Mouse (Mus musculus) gastrocnemius, postnatal 14 days (tissue): ENCODE results near the gene Ccdc117. TPM values are rescaled to one million over a fixed set of nuclear protein-coding genes. Genes with fewer than 3 reads are reported as not detected.
"Not testable (repeated sequence)": the region's sequence is repeated elsewhere in the genome, so short reads cannot be mapped to it uniquely, and the experiment has no call there.

Experiments used
- DNase-seq: peaks from one replicate; pipeline ENCODE4 v3.0.0; 2021; ENCODE audit warnings: mixed read lengths
- intact Hi-C: fragments of 180-260 bp; cut with DNase I; formaldehyde crosslinking; loops from one replicate; pipeline ENCODE4 v1.15.1; 2025; ENCODE audit warnings: low total_unique reads
- long read RNA-seq, 2 experiments: library from polyadenylated mRNA; stranded (forward); transcript quantifications; one replicate each; pipeline ENCODE4 v2.0.0; 2021
- total RNA-seq, 2 experiments: library from RNA; stranded (reverse); gene quantifications; 2 replicates each; pipeline ENCODE4 v1.2.3; 2021

Gene Ccdc117
- 10 to 100 TPM; 11.0 to 11.1 TPM for total RNA-seq
- long read RNA-seq, experiment 1, transcript Ccdc117-201 (5 exons, 3,372 nt) = major isoform, 27 of 29 reads
- long read RNA-seq, experiment 1, partial matches to known transcripts = 0 of 29 reads
- long read RNA-seq, experiment 1, other reads (novel, unspliced or antisense) = 2 of 29 reads
- long read RNA-seq, experiment 2, transcript Ccdc117-201 (5 exons, 3,372 nt) = major isoform, 20 of 20 reads
- long read RNA-seq, experiment 2, partial matches to known transcripts = 0 of 20 reads
- long read RNA-seq, experiment 2, other reads (novel, unspliced or antisense) = 0 of 20 reads

- intact Hi-C loops = no loop called here
These were observed at the start of gene Ccdc117 for GRCm38 (mm10) chr11:5541799-5542481. Gene Ccdc117, minus strand, starts transcription at chr11:5542187.

GRCm38 (mm10) chr11:5575046-5575445, 33.1 kb upstream of the Ccdc117 start:
- DNase-seq = no peak
- intact Hi-C loops = no loop called here

More at GRCm38 (mm10) chr11:5541799-5542481, at the start of gene Ccdc117:
- peak; percentile 92 for DNase-seq

GRCm38 (mm10) chr11:5573821-5574220, 31.8 kb upstream of the Ccdc117 start:
- no peak for DNase-seq
- intact Hi-C loops = no loop called here

GRCm38 (mm10) chr11:5571856-5572255, 29.9 kb upstream of the Ccdc117 start:
- intact Hi-C loops = no loop called here
- no peak for DNase-seq

- intact Hi-C loops = loop anchor here (10.0 kb wide), 1 partner anchor 55 kb away; no protein-coding TSS in a partner anchor
- DNase-seq = no peak
These were observed 27.5 kb upstream of the Ccdc117 start, which contains the start of gene Ankrd36 for GRCm38 (mm10) chr11:5569474-5569873. Gene Ankrd36, plus strand, starts transcription at chr11:5569684.

- intact Hi-C loops = loop anchor here (10.0 kb wide), 1 partner anchor 57 kb away; no protein-coding TSS in a partner anchor
- DNase-seq = no peak
These were observed 26.1 kb upstream of the Ccdc117 start for GRCm38 (mm10) chr11:5568082-5568481.

GRCm38 (mm10) chr11:5567654-5568053, 25.7 kb upstream of the Ccdc117 start:
- intact Hi-C loops = loop anchor here (10.0 kb wide), 1 partner anchor 57 kb away; no protein-coding TSS in a partner anchor
- no peak for DNase-seq

- no peak for DNase-seq
- intact Hi-C loops = loop anchor here (10.0 kb wide), 1 partner anchor 58 kb away; no protein-coding TSS in a partner anchor
These were observed 24.5 kb upstream of the Ccdc117 start for GRCm38 (mm10) chr11:5566506-5566905.

GRCm38 (mm10) chr11:5565596-5565995, 23.6 kb upstream of the Ccdc117 start:
- intact Hi-C loops = loop anchor here (10.0 kb wide), 1 partner anchor 59 kb away; no protein-coding TSS in a partner anchor

GRCm38 (mm10) chr11:5563898-5564297, 21.9 kb upstream of the Ccdc117 start:
- no peak for DNase-seq
- intact Hi-C loops = loop anchor here (10.0 kb wide), 1 partner anchor 61 kb away; no protein-coding TSS in a partner anchor

More at GRCm38 (mm10) chr11:5565596-5565995, 23.6 kb upstream of the Ccdc117 start:
- DNase-seq = no peak

GRCm38 (mm10) chr11:5562625-5563268, 20.8 kb upstream of the Ccdc117 start:
- intact Hi-C loops = loop anchor here (10.0 kb wide), 1 partner anchor 62 kb away; no protein-coding TSS in a partner anchor

GRCm38 (mm10) chr11:5560273-5560672, 18.3 kb upstream of the Ccdc117 start:
- intact Hi-C loops = loop anchor here (10.0 kb wide), 1 partner anchor 65 kb away; no protein-coding TSS in a partner anchor
- DNase-seq = no peak

More at GRCm38 (mm10) chr11:5562625-5563268, 20.8 kb upstream of the Ccdc117 start:
- no peak for DNase-seq

- DNase-seq = no peak
- intact Hi-C loops = no loop called here
These were observed 9.9 kb upstream of the Ccdc117 start for GRCm38 (mm10) chr11:5551931-5552330.

- intact Hi-C loops = no loop called here
- DNase-seq = no peak
These were observed 9.4 kb upstream of the Ccdc117 start for GRCm38 (mm10) chr11:5551430-5551829.

GRCm38 (mm10) chr11:5546693-5547092, 4.7 kb upstream of the Ccdc117 start:
- intact Hi-C loops = no loop called here
- DNase-seq = no peak

GRCm38 (mm10) chr11:5545457-5545856, 3.5 kb upstream of the Ccdc117 start:
- intact Hi-C loops = no loop called here
- no peak for DNase-seq

GRCm38 (mm10) chr11:5544709-5545108, 2.7 kb upstream of the Ccdc117 start:
- intact Hi-C loops, DNase-seq: not testable (repeated sequence)

- DNase-seq = no peak
- intact Hi-C loops = no loop called here
These were observed 1.3 kb upstream of the Ccdc117 start for GRCm38 (mm10) chr11:5543281-5543680.

GRCm38 (mm10) chr11:5542482-5543185, 647 bp upstream of the Ccdc117 start:
- DNase-seq = no peak
- intact Hi-C loops = no loop called here
